ENCODE assay signal across 15 mouse cellular contexts in the genomic region with DNA sequence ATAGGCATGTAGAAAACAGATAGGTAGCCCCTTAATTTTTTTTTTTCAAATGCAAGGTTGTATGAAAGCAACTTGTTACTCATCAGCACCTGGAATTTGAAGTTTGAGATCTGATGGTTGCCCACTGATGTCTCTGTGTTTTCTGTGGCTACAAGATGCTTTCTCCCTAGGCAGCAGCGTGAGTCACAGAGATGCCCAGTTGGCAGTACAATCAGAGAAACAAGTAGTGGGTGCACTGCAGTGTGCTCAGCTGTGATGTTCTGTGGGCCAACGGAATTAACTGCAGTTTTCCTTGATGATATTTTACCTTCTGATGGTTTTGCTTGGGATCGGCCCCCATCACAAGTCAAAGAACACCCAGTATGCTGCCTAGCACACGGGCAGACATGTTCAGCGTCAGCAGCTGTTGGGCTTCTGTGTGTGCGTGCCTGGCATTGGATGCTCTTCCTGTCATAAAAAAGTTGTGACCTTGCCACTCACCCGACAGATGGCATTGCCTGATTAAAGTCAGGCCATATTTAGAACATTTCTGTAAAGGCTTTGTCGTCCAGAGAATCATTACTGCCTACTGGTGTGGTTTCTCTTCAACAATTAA.
DNase-seq lines count a peak whose midpoint lies in the region; ATAC-seq and TF ChIP-seq lines count a peak whose summit lies in the region.
"Had no signal": no experiment of that assay in that cellular context is flagged by ENCODE, and none has a peak within 500 bp of the region (broad histone marks: within the 10 kb centered on the region; RNA-seq: fewer than 3 reads in every experiment).

No protein-coding gene starts in this region.

- TF ChIP-seq EP300 in stomach, postnatal 0 days (optimal IDR thresholded peaks at IDR 0.05) = no peak

- H3K79me2 ChIP-seq in myocyte (ENCODE audit: control insufficient read depth, insufficient read depth) = no peaks in the 10 kb centered on the region

- TF ChIP-seq POLR2A in myocyte (IDR thresholded peaks at IDR 0.05; ENCODE audit: insufficient read length, low read depth) = no peak

- no peak for TF ChIP-seq CTCF in midbrain, postnatal 0 days (IDR thresholded peaks at IDR 0.05)
- TF ChIP-seq CTCF in stomach, postnatal 0 days (IDR thresholded peaks at IDR 0.05; ENCODE audit: low read depth) = no peak

- H3K27ac ChIP-seq in midbrain, postnatal 0 days (ENCODE audit: low read depth, low read length) = no peak overlapping the region
- no peak overlapping the region for H3K27ac ChIP-seq in midbrain, embryonic 16.5 days (ENCODE audit: low read length)
- H3K27ac ChIP-seq in stomach, postnatal 0 days (replicated peaks) = no peak overlapping the region
- H3K27ac ChIP-seq: embryonic facial prominence, embryonic 12.5 days; forebrain, embryonic 12.5 days; hindbrain, embryonic 12.5 days; liver, embryonic 14.5 days; macrophage had no signal

- H3K9ac ChIP-seq in midbrain, postnatal 0 days (replicated peaks; ENCODE audit: low read length, poor library complexity, severe bottlenecking) = no peak overlapping the region
- H3K9ac ChIP-seq in midbrain, embryonic 16.5 days (ENCODE audit: low read depth, low read length) = no peak overlapping the region
- no peak overlapping the region for H3K9ac ChIP-seq in stomach, postnatal 0 days (ENCODE audit: low read length)
- H3K9ac ChIP-seq: embryonic facial prominence, embryonic 12.5 days; forebrain, embryonic 12.5 days; hindbrain, embryonic 12.5 days; liver, embryonic 14.5 days had no signal

- H3ac ChIP-seq in myocyte (ENCODE audit: control insufficient read depth, insufficient read length) = no peak overlapping the region

- WGBS in midbrain, postnatal 0 days = 88% methylated on average over 8 of the region's 8 CpGs
- WGBS in midbrain, embryonic 16.5 days = 81% methylated on average over 8 of the region's 8 CpGs
- WGBS in stomach, postnatal 0 days = 75% methylated on average over 8 of the region's 8 CpGs

- DNase-seq in cerebellum, postnatal 4 days (ENCODE audit: low spot score in 2 of 2) = no peak
- DNase-seq in midbrain, postnatal 0 days (ENCODE audit: low spot score) = peak; percentile 36
- DNase-seq in layer of hippocampus, adult 18-20 months (ENCODE audit: low spot score in 2 of 2) = peak; percentile 7 to 50
- DNase-seq in stomach, postnatal 0 days (ENCODE audit: low spot score) = no peak
- DNase-seq in adrenal gland, postnatal 14 days = no peak
- DNase-seq: kidney, adult 2 months; thymus, postnatal 25 days had no signal

- no peaks in the 10 kb centered on the region for H3K27me3 ChIP-seq in midbrain, postnatal 0 days (ENCODE audit: insufficient read depth, low read length)
- no peaks in the 10 kb centered on the region for H3K27me3 ChIP-seq in midbrain, embryonic 16.5 days (ENCODE audit: control insufficient read depth, insufficient read depth, low read depth, low read length)
- no peaks in the 10 kb centered on the region for H3K27me3 ChIP-seq in myocyte (ENCODE audit: control insufficient read depth, insufficient read depth, insufficient read length)
- H3K27me3 ChIP-seq in stomach, postnatal 0 days (ENCODE audit: control insufficient read depth, insufficient read depth, low read length) = no peaks in the 10 kb centered on the region
- H3K27me3 ChIP-seq: embryonic facial prominence, embryonic 12.5 days; forebrain, embryonic 12.5 days; hindbrain, embryonic 12.5 days had no signal

- H3K4me2 ChIP-seq in midbrain, postnatal 0 days (ENCODE audit: low read depth, low read length, poor library complexity, severe bottlenecking) = no peak overlapping the region
- H3K4me2 ChIP-seq in midbrain, embryonic 16.5 days (ENCODE audit: low read length) = no peak overlapping the region
- H3K4me2 ChIP-seq in myocyte (ENCODE audit: low read depth) = peak overlapping the region; percentile 62
- no peak overlapping the region for H3K4me2 ChIP-seq in stomach, postnatal 0 days (replicated peaks; ENCODE audit: low read depth)
- H3K4me2 ChIP-seq: embryonic facial prominence, embryonic 12.5 days; forebrain, embryonic 12.5 days; hindbrain, embryonic 12.5 days had no signal

- H3K36me3 ChIP-seq in midbrain, postnatal 0 days (ENCODE audit: insufficient read depth, low read length) = no peaks in the 10 kb centered on the region
- no peaks in the 10 kb centered on the region for H3K36me3 ChIP-seq in midbrain, embryonic 16.5 days (ENCODE audit: control insufficient read depth, insufficient read depth, low read length)
- H3K36me3 ChIP-seq in myocyte (ENCODE audit: control insufficient read depth, insufficient read depth) = no peaks in the 10 kb centered on the region
- H3K36me3 ChIP-seq in stomach, postnatal 0 days (ENCODE audit: control insufficient read depth, insufficient read depth, low read length) = no peaks in the 10 kb centered on the region
- H3K36me3 ChIP-seq: embryonic facial prominence, embryonic 12.5 days; forebrain, embryonic 12.5 days; hindbrain, embryonic 12.5 days had no signal

- H3K9me3 ChIP-seq in midbrain, postnatal 0 days (ENCODE audit: low read length) = no peaks in the 10 kb centered on the region
- H3K9me3 ChIP-seq in midbrain, embryonic 16.5 days (replicated peaks; ENCODE audit: control insufficient read depth, low read length, poor library complexity, severe bottlenecking) = no peaks in the 10 kb centered on the region
- H3K9me3 ChIP-seq in stomach, postnatal 0 days (ENCODE audit: control insufficient read depth, low read length) = no peaks in the 10 kb centered on the region
- H3K9me3 ChIP-seq: embryonic facial prominence, embryonic 12.5 days; forebrain, embryonic 12.5 days; hindbrain, embryonic 12.5 days had no signal

- peak; percentile 63 for ATAC-seq in cerebellum, adult (ENCODE audit: insufficient number of reproducible peaks, low FRiP score, low TSS enrichment)
- ATAC-seq in midbrain, postnatal 0 days (ENCODE audit: low FRiP score) = no peak
- no peak for ATAC-seq in midbrain, embryonic 16.5 days
- no peak for ATAC-seq in stomach, postnatal 0 days (ENCODE audit: low FRiP score, low TSS enrichment)

- no peaks in the 10 kb centered on the region for H3K4me1 ChIP-seq in midbrain, postnatal 0 days (ENCODE audit: insufficient read depth, low read length)
- no peaks in the 10 kb centered on the region for H3K4me1 ChIP-seq in midbrain, embryonic 16.5 days (ENCODE audit: control insufficient read depth, insufficient read depth, low read length)
- no peaks in the 10 kb centered on the region for H3K4me1 ChIP-seq in stomach, postnatal 0 days (replicated peaks; ENCODE audit: control insufficient read depth, insufficient read depth)
- H3K4me1 ChIP-seq: embryonic facial prominence, embryonic 12.5 days; forebrain, embryonic 12.5 days had no signal

- H3K4me3 ChIP-seq in midbrain, postnatal 0 days (ENCODE audit: low read depth, low read length) = no peak overlapping the region
- no peak overlapping the region for H3K4me3 ChIP-seq in midbrain, embryonic 16.5 days (ENCODE audit: low read depth, low read length)
- H3K4me3 ChIP-seq in myocyte = no peak overlapping the region
- no peak overlapping the region for H3K4me3 ChIP-seq in stomach, postnatal 0 days (ENCODE audit: low read depth, low read length)
- H3K4me3 ChIP-seq: embryonic facial prominence, embryonic 12.5 days; forebrain, embryonic 12.5 days; hindbrain, embryonic 12.5 days had no signal

TF ChIP-seq in myocyte, 11 proteins besides CTCF, POLR2A, EP300 and RAD21:
- peak in 2 of 3 experiments; percentile 57 to 88 for TF ChIP-seq MYOD1 (IDR thresholded peaks at IDR 0.05; ENCODE audit: control insufficient read depth in 1 of 3, insufficient read length in 2 of 3, low read depth in 2 of 3)
- no peak for TF ChIP-seq E2F4 (IDR thresholded peaks at IDR 0.05; ENCODE audit: insufficient read depth)
- TF ChIP-seq TCF3 (IDR thresholded peaks at IDR 0.05; ENCODE audit: insufficient read length, low read depth) = no peak
- no peak for TF ChIP-seq CEBPB (IDR thresholded peaks at IDR 0.05; ENCODE audit: insufficient read depth, poor library complexity, severe bottlenecking)
- peak; percentile 6 for TF ChIP-seq TCF12 (IDR thresholded peaks at IDR 0.05; ENCODE audit: insufficient read depth, poor library complexity, severe bottlenecking)
- TF ChIP-seq MAX (IDR thresholded peaks at IDR 0.05; ENCODE audit: low read depth) = no peak
- TF ChIP-seq MYOG (IDR thresholded peaks at IDR 0.05; ENCODE audit: control insufficient read depth in 1 of 3, insufficient read depth in 1 of 3, insufficient read length in 2 of 3, low read depth in 2 of 3) = peak; percentile 79 to 89 (median 85)
- TF ChIP-seq POLR2AphosphoS2 (IDR thresholded peaks at IDR 0.05; ENCODE audit: insufficient read length, low read depth) = no peak
- TF ChIP-seq USF1 (IDR thresholded peaks at IDR 0.05; ENCODE audit: low read depth) = no peak

Comparison
In these comparisons a context has a peak if more than half of its experiments do, and no peak if none do; other contexts are left out.
1. DNase-seq: peak in midbrain, postnatal 0 days (single experiment) and layer of hippocampus, adult 18-20 months (2 of 2); none in cerebellum, postnatal 4 days (0 of 2), stomach, postnatal 0 days (single experiment) and adrenal gland, postnatal 14 days (single experiment).